Mouse (Mus musculus) 416B (cell line): ENCODE measurements around the gene a.

Source experiments
- DNase-seq: peaks from one replicate; pipeline ENCODE4 v3.0.0; 2011; ENCODE audit warnings: low read depth

a gene

GRCm38 (mm10) chr2:155098720-155099380, 307.6 kb downstream of the a start:
- DNase-seq = peak; percentile 35

DNA sequence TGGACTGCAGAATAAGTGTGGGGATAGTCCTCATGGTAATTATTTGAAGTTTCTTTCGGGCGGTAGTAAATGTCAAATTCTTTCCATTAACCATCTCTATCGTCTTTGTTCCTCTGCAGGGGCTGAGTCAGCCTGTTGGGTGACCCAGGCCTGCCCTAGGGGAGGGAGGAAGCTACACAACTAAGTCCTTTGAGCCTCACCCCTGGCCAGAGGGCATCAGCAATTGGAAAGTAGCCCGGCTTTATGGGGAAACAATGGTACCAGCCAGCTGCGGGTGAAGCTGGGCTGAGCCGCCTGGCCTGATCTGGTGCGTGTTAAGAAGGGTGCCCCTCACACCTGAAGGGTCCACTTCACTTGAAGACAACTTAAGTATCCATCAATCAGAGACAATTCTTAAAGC, 308.2 kb downstream of the a start:
- DNase-seq = no peak

DNA sequence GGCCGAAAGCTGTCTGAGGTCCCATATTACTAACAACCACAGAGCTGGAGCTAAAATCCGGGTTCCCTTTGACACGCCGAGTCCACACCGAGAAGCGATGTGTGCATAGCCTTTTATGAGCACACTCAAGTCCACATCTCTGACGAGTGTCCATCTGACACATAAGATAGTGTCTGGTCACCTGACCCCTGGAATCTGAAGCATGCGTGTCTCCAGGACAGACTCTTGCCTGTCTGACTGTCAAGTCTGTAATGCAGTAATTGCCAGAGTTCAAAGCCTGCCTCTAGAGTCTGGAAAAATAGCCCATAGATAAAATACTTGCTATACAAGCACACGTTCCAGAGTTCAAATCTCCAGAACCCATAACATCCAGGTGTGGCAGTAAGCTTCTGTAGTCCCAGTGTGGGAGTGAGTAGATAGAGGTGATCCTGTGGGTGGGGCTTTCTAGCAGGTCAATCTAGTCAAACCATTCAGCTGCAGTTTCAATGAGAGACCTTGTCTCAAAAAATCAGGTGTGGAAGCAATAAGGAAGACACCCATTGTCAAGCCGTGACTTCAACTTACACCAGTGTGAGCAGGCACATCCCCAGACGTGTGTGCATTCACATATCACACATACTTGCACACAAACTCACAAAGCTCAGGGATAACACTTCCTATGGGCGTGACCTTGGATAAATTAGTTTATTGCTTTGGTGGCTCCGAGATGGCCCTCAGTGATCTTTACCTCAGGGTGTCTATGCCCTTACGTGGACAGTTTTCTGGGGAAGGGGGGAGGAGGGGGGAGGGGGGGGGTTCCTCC, 309.0 kb downstream of the a start:
- DNase-seq = no peak
